Mouse (Mus musculus) neural tube, embryonic 12.5 days (tissue): ENCODE results near the gene Frmd6. TPM values are rescaled to one million over a fixed set of nuclear protein-coding genes. Genes with fewer than 3 reads are reported as not detected.
A peak's percentile ranks its signal among the peaks of the same experiment; 100 is the strongest.

ENCODE experiments used
- ATAC-seq: fragments of 200-750 bp; cut with Nextera tagmentation; 2 replicates; pipeline ENCODE4 v1.8.0; 2017; ENCODE audit warnings: low read depth, mild to moderate bottlenecking, moderate TSS enrichment, moderate library complexity; ENCODE audit not compliant: low FRiP score
- H3K27ac ChIP-seq: fragments of 300-500 bp; sonication (generic); 2 replicates; pipeline ENCODE4 v1.5.1; 2016
- H3K27me3 ChIP-seq: fragments of 300-500 bp; sonication (generic); replicated peaks from 2 replicates; pipeline ENCODE4 v1.6.1; 2016; ENCODE audit warnings: mild to moderate bottlenecking
- H3K36me3 ChIP-seq: fragments of 300-500 bp; sonication (generic); 2 replicates; pipeline ENCODE4 v1.6.1; 2016; ENCODE audit warnings: mild to moderate bottlenecking
- H3K4me1 ChIP-seq: fragments of 300-500 bp; sonication (generic); 2 replicates; pipeline ENCODE4 v1.6.1; 2016
- H3K4me2 ChIP-seq: fragments of 300-500 bp; sonication (generic); replicated peaks from 2 replicates; pipeline ENCODE4 v1.6.1; 2016; ENCODE audit warnings: mild to moderate bottlenecking
- H3K4me3 ChIP-seq: fragments of 300-500 bp; sonication (generic); 2 replicates; pipeline ENCODE4 v1.5.1; 2016
- H3K9ac ChIP-seq: fragments of 300-500 bp; sonication (generic); 2 replicates; pipeline ENCODE4 v1.6.1; 2016; ENCODE audit warnings: mild to moderate bottlenecking
- H3K9me3 ChIP-seq: fragments of 300-500 bp; sonication (generic); 2 replicates; pipeline ENCODE4 v1.6.1; 2016; ENCODE audit warnings: mild to moderate bottlenecking
- WGBS: fragments of 180-500 bp; shearing (Covaris S2); methylation state at CpG from one replicate; pipeline ENCODE4 v1.1.7; 2016; 5-methylcytosine and 5-hydroxymethylcytosine counted together
- polyA plus RNA-seq: library from polyadenylated mRNA; unstranded; fragments of >200 nt; fragmentation: Nextera tagmentation; extraction: Ambion mirVana; gene quantifications from 2 replicates; pipeline ENCODE4 v1.2.1, GENCODE M21; 2016

Gene Frmd6
- polyA plus RNA-seq: 18.8 and 23.2 TPM in 2 replicates

DNA sequence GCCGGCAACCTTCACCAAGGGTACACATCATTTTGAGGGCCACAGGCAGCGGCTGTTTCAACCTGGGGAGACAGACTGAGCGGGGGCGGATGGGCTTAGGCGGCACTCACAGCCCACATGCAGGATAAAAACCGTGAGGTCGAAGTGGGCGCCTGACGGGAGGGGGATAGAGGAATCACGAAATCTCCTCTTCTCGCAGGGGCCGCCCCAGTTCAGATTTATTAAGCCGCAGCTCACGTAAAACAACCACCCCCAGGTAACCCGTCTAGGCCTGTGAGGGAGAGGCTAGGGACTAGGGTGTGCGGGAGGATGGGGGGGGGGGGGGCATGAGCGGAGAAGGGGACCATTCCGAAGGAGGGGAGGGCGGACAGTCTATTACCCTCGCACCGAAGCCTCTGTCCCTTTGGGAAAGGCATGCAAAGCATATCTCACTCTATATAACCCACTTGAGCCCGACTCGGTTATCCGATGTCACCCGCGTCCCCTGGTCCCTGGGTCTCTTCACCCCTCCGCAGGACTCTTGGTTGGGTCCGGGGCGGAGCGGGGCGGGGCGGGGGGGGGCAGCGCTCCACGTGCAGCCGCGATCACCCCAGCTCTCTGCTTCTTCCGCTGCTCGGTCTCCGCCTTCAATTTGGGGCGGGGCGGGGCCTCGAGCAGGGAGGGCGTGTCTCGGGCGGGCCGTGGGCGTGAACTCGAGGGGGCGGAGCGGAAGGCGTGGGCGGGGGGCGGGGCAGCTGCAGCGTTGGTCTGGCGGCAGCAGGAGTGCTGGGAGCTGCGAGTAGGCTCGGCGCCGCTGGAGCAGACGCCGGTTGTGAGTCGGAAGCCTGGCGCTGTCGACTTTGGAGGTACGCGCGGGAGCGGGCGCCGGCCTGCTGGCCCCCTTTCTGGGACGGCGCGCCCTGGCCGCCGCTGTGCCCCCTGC lies at the start of gene Frmd6:
Frmd6 (plus strand) TSS at position 786 of the 922 bp plus-strand sequence.
- no peaks in the 10 kb centered on the region for H3K9me3 ChIP-seq
- H3K4me3 ChIP-seq: peak within 1 kb of the TSS; percentile 73
- H3K27me3 ChIP-seq: no peaks in the 10 kb centered on the region
- peak; percentile 91 for ATAC-seq
- H3K27ac ChIP-seq: peak within 1 kb of the TSS; percentile 83
- no peaks in the 10 kb centered on the region for H3K36me3 ChIP-seq
- H3K9ac ChIP-seq: peak within 1 kb of the TSS; percentile 85
- 1% methylated on average over 72 of the region's 75 CpGs for WGBS
- peaks cover 17% of the 10 kb centered on the region; the same call in 1 of the 2 replicates for H3K4me1 ChIP-seq
- peak within 1 kb of the TSS; percentile 76 for H3K4me2 ChIP-seq

DNA sequence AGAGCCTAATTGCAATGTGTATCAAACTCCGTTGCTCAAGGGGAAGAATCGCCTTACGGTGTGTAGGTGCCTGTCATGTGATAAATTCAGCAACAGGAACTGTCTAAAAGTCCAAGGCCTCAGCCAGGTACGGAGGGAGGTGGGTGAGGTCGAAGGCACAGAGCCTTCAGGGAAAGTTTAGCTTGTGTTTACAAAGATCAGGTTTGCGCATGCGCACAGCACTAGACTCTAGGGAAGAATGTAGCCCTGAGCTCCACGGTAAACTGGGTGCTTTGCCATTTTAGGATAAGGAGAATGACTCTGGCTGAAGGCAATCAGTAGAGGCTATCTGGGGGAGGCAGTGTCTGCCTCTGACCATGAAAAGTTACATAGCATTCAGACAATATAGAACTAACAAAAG lies 49.7 kb upstream of the Frmd6 start:
- 94% methylated on average over 8 of the region's 8 CpGs for WGBS
- no peaks in the 10 kb centered on the region for H3K4me1 ChIP-seq
- no peak for ATAC-seq
- no peak overlapping the region for H3K27ac ChIP-seq
- no peak overlapping the region for H3K9ac ChIP-seq
- H3K4me3 ChIP-seq: no peak overlapping the region
- no peaks in the 10 kb centered on the region for H3K36me3 ChIP-seq
- H3K9me3 ChIP-seq: no peaks in the 10 kb centered on the region
- H3K27me3 ChIP-seq: no peaks in the 10 kb centered on the region
- H3K4me2 ChIP-seq: no peak overlapping the region

DNA sequence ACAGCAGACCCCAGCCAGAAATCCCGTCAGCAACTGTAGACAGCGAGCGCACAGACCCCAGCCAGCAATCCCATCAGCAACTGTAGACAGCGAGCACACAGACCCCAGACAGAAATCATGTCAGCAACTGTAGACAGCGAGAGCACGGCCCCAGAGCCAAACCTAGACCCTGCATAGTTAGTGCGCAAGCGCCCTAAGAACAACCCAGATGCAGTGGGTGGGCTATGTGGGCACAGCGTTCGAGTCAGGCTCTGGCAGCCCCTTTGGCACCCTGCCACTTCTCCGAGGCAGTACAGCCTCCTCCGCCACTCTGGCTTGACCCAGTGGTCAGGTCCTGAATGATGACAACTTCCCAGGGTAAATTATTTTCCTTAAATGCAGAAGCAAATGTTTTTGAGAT lies 48.6 kb upstream of the Frmd6 start:
- H3K27me3 ChIP-seq: no peaks in the 10 kb centered on the region
- no peaks in the 10 kb centered on the region for H3K36me3 ChIP-seq
- no peak overlapping the region for H3K27ac ChIP-seq
- H3K9me3 ChIP-seq: no peaks in the 10 kb centered on the region
- ATAC-seq: no peak
- H3K4me1 ChIP-seq: no peaks in the 10 kb centered on the region
- no peak overlapping the region for H3K9ac ChIP-seq
- WGBS: 89% methylated on average over 12 of the region's 12 CpGs
- no peak overlapping the region for H3K4me2 ChIP-seq
- H3K4me3 ChIP-seq: no peak overlapping the region

DNA sequence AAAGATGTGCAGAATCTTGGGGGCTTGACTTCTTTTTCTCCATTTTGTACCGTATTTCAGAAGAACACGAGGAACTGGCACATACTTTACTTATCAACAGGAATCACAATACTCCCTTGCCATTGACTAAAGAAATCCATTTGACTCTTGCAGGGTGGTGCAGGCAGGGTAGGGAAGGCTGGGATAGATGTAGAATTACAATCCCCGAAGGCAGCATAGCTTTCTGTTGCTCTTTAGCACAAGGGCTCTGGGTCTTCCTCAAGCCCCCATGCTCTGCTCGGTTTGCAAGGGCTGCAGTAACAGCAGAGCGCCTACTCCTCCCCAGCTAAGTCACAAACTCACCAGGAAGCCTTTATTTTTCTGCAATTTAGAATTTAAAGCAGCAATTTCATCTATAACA lies 47.8 kb upstream of the Frmd6 start:
- no peaks in the 10 kb centered on the region for H3K4me1 ChIP-seq
- no peak overlapping the region for H3K4me3 ChIP-seq
- H3K4me2 ChIP-seq: no peak overlapping the region
- no peaks in the 10 kb centered on the region for H3K9me3 ChIP-seq
- 61% methylated on average over 5 of the region's 5 CpGs for WGBS
- no peaks in the 10 kb centered on the region for H3K27me3 ChIP-seq
- no peak for ATAC-seq
- H3K36me3 ChIP-seq: no peaks in the 10 kb centered on the region
- no peak overlapping the region for H3K9ac ChIP-seq
- H3K27ac ChIP-seq: no peak overlapping the region

DNA sequence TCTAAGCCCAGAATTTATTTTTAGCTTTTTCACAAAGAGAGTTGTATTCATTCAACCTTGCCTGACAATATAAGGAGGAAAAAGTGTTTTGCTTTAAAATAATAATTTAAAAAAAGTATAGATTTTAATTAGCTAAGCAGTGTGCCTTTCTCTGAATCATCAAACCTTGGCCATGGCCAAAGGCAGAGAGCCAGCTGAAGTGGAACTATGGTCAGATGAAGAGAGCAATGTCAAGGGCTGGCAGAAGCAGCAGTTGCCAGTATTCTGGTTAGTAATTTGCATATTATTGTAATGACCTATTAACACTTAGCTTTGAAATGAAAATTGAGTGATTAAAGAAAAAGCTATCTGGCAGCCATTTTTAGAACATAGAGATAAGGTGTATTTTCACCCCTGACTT lies 47.4 kb upstream of the Frmd6 start:
- ATAC-seq: no peak
- Histone ChIP-seq H3K4me3 (no peak overlapping the region), H3K9me3 (no peaks in the 10 kb centered on the region), H3K27me3 (no peaks in the 10 kb centered on the region), H3K36me3 (no peaks in the 10 kb centered on the region), H3K4me2 (no peak overlapping the region), H3K27ac (no peak overlapping the region), H3K4me1 (no peaks in the 10 kb centered on the region; the same call in 1 of the 2 replicates), H3K9ac (no peak overlapping the region)

DNA sequence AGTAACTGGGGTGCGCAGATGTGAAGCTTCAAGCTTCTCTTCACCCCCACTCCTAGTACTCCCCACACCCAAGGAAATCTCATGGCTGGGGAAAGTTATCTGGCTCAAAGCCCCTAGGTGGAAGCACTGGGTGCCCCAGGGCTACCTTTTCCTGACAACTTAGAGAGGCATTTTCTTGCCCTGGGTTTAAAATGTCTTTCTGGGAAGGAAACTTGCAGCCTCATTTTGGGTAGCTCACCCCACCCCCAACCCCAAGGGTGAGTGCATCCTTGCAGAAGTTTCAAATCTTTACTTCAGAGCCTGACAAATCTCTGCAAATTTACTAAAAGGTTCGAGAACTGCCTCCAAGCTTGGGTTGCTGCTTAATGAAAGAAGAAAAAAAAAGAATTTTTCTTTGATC lies 47.0 kb upstream of the Frmd6 start:
- Histone ChIP-seq H3K27me3 (no peaks in the 10 kb centered on the region), H3K27ac (no peak overlapping the region), H3K4me3 (no peak overlapping the region), H3K9me3 (no peaks in the 10 kb centered on the region), H3K9ac (no peak overlapping the region), H3K4me1 (no peaks in the 10 kb centered on the region; the same call in 1 of the 2 replicates), H3K36me3 (no peaks in the 10 kb centered on the region), H3K4me2 (no peak overlapping the region)
- ATAC-seq: no peak
- WGBS: 73% methylated on average over 2 of the region's 2 CpGs

DNA sequence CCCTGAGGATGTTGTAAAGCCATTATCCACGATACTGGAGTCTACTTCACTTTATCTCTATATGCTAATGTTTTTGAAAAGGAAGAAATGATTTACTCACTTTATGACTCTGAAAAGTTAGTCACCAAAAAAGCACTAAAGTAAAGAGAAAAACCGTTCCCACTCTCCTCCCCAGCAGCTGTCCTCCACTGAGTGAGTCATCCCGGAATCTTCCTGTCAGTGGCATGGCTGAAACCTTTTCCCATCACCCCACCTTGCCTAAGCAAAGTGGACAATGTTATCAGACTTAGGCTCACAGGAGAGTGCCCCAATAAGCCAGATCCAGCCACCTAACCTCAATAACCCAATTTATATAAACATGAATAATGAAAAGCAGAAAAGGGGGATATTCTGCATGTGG lies 46.6 kb upstream of the Frmd6 start:
- Histone ChIP-seq H3K4me2 (no peak overlapping the region), H3K36me3 (no peaks in the 10 kb centered on the region), H3K27ac (no peak overlapping the region), H3K4me1 (peaks cover under 1% of the 10 kb centered on the region), H3K9ac (no peak overlapping the region), H3K27me3 (no peaks in the 10 kb centered on the region), H3K4me3 (no peak overlapping the region), H3K9me3 (no peaks in the 10 kb centered on the region)
- WGBS: 35% methylated on average over 3 of the region's 3 CpGs
- ATAC-seq: no peak

DNA sequence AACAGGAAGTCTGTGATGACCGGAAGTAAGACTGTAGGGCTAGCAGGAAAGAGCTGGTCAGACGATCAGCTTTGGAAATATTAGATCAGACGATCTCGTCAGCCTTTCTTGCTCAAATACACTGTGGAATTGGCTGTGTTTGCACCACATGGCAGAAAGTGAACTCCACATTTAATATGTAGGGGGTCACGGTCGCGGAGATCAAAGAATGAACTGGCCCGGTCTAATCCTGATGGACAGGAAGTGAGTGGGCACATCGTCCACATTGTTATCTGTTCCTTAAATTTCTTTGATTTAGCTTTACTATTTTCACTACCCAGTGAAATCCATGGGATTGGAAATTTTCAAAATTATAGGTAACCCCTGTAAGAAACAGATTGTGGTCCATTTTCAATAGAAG lies 42.3 kb upstream of the Frmd6 start:
- Histone ChIP-seq H3K27ac (no peak overlapping the region), H3K9me3 (no peaks in the 10 kb centered on the region), H3K9ac (no peak overlapping the region), H3K27me3 (no peaks in the 10 kb centered on the region), H3K36me3 (no peaks in the 10 kb centered on the region), H3K4me1 (peaks cover 7% of the 10 kb centered on the region), H3K4me3 (no peak overlapping the region), H3K4me2 (0 out of 2 replicates have a peak overlapping the region, but pooled peaks have one; percentile 42)
- WGBS: 65% methylated on average over 9 of the region's 9 CpGs
- ATAC-seq: no peak

DNA sequence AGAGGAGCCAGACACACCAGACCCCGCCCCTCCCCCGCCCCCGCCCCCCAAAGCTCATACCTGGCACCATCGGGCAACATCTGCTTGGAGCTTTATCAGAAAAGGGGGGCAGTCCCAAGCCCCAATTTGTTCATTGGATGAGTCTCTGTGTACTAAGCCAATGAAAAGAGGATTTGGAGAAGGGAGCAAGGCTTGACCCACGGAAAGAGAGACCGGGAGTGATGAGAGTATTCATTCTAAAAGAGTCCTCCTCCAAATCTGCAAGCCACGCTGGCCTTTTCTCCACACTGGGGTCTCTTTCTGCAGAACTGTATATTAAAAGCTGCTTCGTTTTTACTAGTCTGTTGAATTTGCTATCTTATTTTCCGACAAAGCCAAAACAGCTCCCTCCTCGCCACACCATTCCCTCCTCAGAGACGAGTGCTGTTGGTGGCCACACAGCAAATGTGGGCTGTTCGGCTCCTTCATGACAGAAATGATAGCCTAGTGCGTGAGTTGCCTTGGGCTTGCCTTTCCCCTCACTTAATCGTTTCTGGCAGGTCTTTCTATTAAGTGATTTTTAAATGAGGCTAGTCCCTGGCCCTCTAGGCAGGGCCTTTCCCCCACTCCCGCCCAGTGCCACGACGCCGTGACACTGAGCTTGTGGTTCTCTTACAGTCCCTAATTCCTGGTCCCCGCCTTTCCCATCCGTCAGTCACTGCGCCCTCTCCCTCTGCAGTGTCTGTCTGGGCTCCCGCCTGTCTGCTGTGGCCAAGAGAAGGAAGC lies 41.7 kb upstream of the Frmd6 start:
- 21% methylated on average over 22 of the region's 22 CpGs for WGBS
- 0 out of 2 replicates have a peak, but pooled peaks have one; percentile 37 for ATAC-seq
- Histone ChIP-seq H3K9me3 (no peaks in the 10 kb centered on the region), H3K9ac (no peak overlapping the region), H3K4me3 (no peak overlapping the region), H3K27me3 (no peaks in the 10 kb centered on the region), H3K27ac (no peak overlapping the region), H3K4me1 (peaks cover 7% of the 10 kb centered on the region), H3K4me2 (peak overlapping the region; percentile 42), H3K36me3 (no peaks in the 10 kb centered on the region)

DNA sequence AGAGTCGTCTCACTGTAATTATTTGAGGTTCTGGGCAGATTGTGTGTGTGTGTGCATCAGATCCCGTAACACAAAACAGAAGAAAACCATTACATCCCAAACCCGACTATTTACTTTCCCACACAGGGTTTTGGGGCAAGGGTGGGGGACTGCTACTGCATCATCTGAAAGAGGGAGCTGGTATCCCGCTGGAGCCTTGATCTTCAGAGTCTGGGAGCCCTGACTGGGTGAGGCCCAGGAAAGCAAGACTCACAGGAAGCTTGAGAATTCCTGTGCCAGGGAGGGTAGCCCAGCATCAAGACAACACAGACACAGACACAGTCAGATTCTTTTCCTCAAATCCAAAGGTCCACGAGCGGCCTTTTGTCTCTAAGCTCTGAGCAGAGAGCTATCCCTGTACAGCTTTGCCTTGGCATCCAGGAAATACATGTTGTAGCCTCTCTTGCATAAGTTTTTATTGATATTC lies 41.0 kb upstream of the Frmd6 start:
- H3K9ac ChIP-seq: no peak overlapping the region
- WGBS: 35% methylated on average over 6 of the region's 6 CpGs
- peak overlapping the region; percentile 42 for H3K4me2 ChIP-seq
- H3K4me3 ChIP-seq: no peak overlapping the region
- peaks cover 7% of the 10 kb centered on the region for H3K4me1 ChIP-seq
- H3K27ac ChIP-seq: no peak overlapping the region
- ATAC-seq: no peak
- no peaks in the 10 kb centered on the region for H3K9me3 ChIP-seq
- H3K27me3 ChIP-seq: no peaks in the 10 kb centered on the region
- no peaks in the 10 kb centered on the region for H3K36me3 ChIP-seq

DNA sequence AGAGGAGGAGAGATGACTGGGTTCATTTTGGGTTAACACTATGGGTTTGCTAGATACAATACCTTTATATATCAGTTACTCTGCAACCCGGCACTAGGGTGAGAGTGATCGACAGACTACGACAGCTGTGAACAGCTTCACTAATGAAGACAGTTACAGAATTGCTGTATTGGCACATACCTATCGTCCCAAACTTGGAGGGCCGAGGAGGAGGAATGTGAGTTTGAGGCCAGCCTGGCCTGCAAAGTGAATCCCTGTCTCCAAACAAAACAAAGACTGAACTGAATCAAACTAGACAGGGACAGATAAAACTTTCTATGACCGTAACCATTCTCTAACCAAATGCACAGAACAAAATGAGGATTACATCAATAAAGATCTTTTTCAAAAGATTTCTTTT lies 36.0 kb upstream of the Frmd6 start:
- 90% methylated on average over 6 of the region's 6 CpGs for WGBS
- Histone ChIP-seq H3K27me3 (no peaks in the 10 kb centered on the region), H3K27ac (no peak overlapping the region), H3K4me3 (no peak overlapping the region), H3K9me3 (no peaks in the 10 kb centered on the region), H3K9ac (no peak overlapping the region), H3K4me1 (peaks cover under 1% of the 10 kb centered on the region; the same call in 1 of the 2 replicates), H3K36me3 (no peaks in the 10 kb centered on the region), H3K4me2 (no peak overlapping the region)
- no peak for ATAC-seq

DNA sequence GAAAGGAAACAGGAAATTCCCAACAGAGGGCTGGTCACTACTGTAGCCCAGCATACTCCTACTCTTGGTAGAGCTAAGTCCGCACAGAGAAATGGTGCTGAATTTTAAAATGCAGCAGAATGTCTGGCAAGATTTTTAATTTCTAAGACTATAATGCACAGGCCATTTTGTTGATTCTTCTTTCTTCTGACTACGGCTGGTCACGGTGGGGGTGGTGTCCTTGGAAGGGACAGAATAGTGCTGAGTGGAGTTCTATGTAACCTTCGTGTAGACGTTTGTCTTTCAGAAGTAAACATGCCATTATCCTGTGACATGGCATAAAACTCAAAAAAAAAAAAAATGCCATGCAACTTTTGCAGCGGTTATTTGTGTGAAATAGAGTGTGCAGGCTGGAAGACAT lies 32.0 kb upstream of the Frmd6 start:
- no peak overlapping the region for H3K27ac ChIP-seq
- WGBS: 91% methylated on average over 6 of the region's 6 CpGs
- H3K4me1 ChIP-seq: peaks cover 9% of the 10 kb centered on the region
- no peaks in the 10 kb centered on the region for H3K27me3 ChIP-seq
- H3K4me3 ChIP-seq: no peak overlapping the region
- no peaks in the 10 kb centered on the region for H3K36me3 ChIP-seq
- no peak overlapping the region for H3K4me2 ChIP-seq
- no peaks in the 10 kb centered on the region for H3K9me3 ChIP-seq
- no peak overlapping the region for H3K9ac ChIP-seq
- no peak for ATAC-seq
